Mouse (Mus musculus): Measurements from ENCODE around the gene Eif5.
"Not testable (repeated sequence)": the region's sequence is repeated elsewhere in the genome, so short reads cannot be mapped to it uniquely, and the experiment has no call there.

Gene Eif5

DNA sequence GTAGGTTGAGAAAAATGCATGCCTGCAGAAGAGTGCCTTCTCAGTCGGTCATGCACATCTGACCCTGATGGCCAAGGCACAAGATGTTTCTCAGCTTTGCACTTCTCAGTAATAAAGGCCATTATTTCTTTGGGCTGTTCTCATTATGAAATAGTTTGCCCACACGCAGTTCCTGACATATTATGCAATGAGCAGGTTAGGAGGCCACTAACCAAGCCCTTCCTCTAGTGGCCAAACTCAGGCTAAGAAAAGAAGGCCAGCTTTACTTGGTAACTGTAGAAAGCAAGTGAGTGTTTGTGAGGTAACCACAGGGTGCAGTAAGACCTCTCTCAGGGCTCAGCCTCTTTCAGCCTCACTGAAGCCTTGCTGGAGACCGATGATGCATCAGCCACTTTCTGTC lies 12.9 kb upstream of the Eif5 start:
- DNase-seq (ENCODE audit: low spot score): no peak

- no peak for DNase-seq (ENCODE audit: low spot score)
Observed at GRCm38 (mm10) chr12:111527643-111528281, 10.1 kb upstream of the Eif5 start.

DNA sequence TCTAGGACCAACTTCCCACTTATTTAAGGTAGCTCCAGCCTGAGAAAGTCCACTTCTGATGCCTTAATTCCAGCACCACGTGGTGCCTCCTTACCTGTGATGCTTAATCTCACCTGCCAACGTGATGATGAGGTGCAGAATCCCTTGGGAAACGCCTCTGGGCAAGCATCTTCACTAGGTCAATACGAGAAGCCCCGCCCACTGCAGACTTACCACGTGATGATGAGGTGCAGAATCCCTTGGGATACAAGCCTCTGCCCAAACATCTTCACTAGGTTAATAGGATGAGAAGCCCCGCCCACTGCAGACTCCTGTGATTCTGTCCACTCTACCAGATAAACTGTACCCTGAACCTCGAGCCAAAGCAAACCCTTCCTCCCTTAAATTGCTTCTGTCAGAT lies 8.6 kb upstream of the Eif5 start:
- no peak for DNase-seq (ENCODE audit: low spot score)

GRCm38 (mm10) chr12:111533096-111533794 lies 4.6 kb upstream of the Eif5 start:
- DNase-seq (ENCODE audit: low spot score): no peak

- no peak for DNase-seq (ENCODE audit: low spot score)
Observed at GRCm38 (mm10) chr12:111535281-111535680, 2.5 kb upstream of the Eif5 start.

DNA sequence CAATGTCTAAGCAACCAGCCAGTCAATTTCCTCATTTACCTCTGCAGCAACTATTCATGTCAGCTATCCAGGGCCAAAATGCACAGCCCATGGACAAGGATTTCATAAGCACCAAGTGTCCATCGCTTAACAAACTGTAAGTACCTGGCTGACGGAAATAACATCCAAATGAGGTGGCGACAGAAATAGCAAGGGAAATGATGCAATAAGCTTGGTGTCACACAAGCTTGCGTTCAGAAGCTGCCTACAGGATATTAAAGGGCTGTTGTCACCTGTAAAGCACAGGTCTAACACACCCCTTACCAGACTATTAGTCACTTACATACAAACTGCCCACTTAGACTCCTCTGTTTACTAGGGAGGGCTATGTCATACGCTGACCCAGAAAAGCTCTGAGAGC lies 2.1 kb upstream of the Eif5 start:
- no peak for DNase-seq (ENCODE audit: low spot score)

DNA sequence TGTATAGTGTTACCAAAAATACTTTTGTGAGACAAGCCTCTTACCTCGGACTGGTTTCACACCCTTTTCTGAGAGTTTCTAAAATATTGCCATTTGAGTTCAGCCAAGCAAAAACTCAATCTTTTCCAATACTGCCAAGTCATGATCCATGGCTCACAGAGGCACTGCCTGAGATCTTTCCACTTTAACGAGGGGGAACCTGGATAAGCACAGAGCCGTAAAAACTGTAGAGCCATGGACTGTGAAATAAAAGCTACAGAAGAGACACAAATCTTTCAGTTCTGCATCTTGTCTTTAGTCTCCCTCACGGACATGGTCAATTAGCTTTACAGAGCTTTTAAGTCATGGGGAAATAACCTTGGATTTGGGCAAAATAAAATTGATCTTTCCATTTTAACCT lies 1.1 kb upstream of the Eif5 start:
- no peak for DNase-seq (ENCODE audit: low spot score)

GRCm38 (mm10) chr12:111537341-111537740 lies 475 bp upstream of the Eif5 start:
- DNase-seq (ENCODE audit: low spot score): peak; percentile 47

GRCm38 (mm10) chr12:111538292-111539040 lies 650 bp downstream of the Eif5 start:
- DNase-seq (ENCODE audit: low spot score): peak; percentile 83

GRCm38 (mm10) chr12:111539041-111539345 lies 1.2 kb downstream of the Eif5 start:
- peak; percentile 31 for DNase-seq (ENCODE audit: low spot score)

- no peak for DNase-seq (ENCODE audit: low spot score)
Observed at GRCm38 (mm10) chr12:111547070-111547469, 9.3 kb downstream of the Eif5 start.

GRCm38 (mm10) chr12:111548555-111549289 lies 10.9 kb downstream of the Eif5 start:
- no peak for DNase-seq (ENCODE audit: low spot score)

DNA sequence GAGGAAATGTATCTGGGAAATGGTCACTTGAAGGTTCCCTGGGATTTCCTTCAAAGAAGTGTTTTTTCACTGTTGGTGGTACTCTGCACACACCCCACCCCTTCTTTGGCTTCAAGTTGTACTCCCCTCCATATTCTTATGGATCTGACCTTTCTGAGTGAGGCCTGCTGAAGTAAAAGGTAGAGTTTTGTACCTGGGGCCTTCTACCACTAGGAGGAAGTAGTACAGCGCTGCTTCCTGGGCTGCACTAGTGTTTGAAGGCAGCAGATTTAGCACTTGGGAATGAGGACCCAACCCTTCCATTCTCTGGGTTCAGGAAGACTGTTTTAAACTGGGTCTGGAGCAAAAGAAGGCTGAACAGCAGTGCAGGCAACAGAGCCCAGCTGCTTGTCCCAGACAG lies 12.9 kb downstream of the Eif5 start:
- DNase-seq (ENCODE audit: low spot score): no peak

DNA sequence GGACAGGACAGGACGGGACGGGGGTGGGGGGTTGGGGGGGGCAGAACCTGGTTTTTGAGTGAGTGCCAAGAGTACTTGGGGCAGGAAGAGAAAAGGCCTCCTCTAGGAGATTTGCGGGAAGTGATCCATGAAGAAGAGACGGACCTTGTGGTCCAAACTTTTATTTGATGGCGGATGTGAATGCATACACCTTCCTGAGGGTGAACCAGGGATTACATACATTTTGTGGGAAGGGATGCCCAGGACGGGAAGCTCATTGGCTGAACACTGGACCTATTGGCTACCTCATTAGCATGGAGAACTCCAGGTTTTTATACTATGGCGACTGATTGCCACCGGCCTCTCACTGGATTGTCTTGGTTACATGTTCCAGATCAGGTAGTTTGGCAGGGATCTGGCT lies 14.5 kb downstream of the Eif5 start:
- no peak for DNase-seq (ENCODE audit: low spot score)

DNA sequence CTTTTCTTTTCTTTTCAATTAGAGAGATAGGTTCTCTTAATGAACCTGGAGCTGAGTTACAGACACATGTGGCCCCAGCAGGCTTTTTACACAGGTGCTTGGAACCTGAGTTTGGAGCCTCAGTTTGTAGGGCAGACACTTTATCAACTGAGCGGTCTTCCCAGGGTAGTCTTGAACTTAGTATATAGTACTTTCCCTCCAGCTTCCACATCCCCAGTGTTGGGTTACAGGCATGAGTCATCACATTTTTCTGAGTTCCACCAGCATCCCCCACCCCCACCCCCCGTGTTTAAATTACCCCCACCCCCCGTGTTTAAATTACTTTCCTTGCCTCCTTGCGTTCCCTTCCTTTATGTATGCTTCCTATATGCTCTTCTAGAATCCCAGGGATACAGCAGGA lies 17.5 kb downstream of the Eif5 start:
- no peak for DNase-seq (ENCODE audit: low spot score)

GRCm38 (mm10) chr12:111555893-111556292 lies 18.1 kb downstream of the Eif5 start:
- not testable (repeated sequence) for DNase-seq (ENCODE audit: low spot score)

DNA sequence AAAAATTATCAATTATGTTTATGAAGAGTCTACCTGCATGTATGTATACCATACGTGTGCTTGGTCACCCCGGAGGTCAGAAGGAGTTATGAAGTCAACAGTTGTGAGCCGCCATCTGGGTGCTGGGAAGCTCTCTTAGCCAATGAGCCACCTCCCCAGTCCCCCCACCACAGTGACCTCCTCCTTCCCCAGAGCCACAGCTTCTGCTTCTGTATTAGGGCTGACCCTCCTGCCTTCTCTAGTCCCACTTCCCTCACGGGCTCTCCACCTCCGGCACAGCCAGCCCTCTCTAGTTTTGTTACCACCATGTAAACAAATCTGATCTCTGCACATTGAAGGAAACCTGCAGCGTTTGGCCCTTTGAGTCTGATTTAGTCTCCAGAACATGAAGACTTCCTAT lies 19.7 kb downstream of the Eif5 start:
- DNase-seq (ENCODE audit: low spot score): no peak

GRCm38 (mm10) chr12:111558655-111559054 lies 20.8 kb downstream of the Eif5 start:
- DNase-seq (ENCODE audit: low spot score): no peak

DNA sequence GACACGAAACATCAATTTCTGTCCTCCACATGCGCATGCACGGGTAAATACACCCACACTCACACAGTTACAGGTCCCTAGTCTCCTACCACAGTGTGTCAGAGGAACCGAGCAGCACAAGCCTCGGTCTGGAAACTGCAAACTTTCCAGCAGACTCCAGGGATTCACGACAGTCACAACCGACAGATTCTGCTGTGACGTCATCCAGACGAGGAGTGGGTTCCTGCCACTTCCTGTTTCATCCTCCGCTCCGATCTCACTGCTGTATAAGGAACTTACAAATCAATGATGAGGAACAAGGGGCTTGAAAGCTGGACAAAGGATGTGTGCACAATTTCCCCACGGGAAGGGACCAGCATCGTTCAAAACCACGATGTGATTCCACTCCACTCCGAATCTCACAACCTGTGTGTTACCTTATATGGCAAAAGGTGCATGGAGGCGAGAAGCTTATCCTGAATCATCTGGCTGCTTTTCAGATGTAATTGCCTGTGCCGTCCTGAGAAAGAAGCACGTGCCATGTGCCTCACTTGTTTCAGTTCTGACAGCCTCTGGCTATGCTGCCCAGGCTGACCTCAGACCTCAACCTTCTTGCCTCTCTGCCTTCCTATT lies 21.9 kb downstream of the Eif5 start:
- no peak for DNase-seq (ENCODE audit: low spot score)

DNA sequence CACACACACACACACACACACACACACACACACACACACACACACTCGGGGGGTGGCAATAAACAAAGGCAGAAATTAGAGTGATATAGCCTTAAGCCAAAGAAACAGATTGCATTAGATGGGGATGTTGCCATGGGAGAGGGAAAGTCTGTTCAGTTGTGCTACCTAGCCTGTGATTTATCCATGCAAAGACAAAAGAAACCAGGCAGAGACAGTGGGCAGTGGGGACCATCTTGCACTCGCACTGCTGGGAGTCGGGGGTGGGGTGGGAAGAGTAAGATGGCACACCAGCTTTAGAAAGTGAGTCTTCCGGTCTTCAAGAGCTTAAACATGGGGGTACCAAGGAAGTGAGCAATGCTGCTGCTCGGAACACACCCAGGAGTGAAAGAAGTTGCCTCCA lies 22.5 kb downstream of the Eif5 start:
- DNase-seq (ENCODE audit: low spot score): no peak

DNA sequence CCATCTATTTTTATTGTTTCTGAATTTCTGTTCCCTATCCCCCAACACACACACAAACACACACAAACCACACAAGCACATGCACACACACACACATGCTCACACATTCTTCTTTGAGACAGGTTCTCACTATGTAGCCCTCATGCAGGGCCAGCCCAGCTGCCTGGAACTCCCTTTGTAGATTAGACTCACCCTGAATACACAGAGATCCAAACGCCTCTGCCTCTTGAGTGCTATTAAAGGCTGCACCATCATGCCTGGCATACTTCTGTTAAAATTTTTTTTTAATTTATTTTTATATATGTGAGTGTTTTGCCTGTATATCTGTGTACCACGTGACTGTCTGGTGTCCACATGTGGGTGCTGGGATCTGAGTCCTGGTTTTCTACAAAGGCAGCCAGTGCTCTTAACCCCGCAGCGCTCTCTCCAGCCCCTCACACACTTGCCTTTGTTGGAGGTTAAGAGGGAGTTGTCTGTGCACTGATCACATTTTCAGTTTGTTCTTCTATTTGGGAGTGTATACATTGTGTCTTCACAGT lies 24.5 kb downstream of the Eif5 start:
- DNase-seq (ENCODE audit: low spot score): no peak

DNA sequence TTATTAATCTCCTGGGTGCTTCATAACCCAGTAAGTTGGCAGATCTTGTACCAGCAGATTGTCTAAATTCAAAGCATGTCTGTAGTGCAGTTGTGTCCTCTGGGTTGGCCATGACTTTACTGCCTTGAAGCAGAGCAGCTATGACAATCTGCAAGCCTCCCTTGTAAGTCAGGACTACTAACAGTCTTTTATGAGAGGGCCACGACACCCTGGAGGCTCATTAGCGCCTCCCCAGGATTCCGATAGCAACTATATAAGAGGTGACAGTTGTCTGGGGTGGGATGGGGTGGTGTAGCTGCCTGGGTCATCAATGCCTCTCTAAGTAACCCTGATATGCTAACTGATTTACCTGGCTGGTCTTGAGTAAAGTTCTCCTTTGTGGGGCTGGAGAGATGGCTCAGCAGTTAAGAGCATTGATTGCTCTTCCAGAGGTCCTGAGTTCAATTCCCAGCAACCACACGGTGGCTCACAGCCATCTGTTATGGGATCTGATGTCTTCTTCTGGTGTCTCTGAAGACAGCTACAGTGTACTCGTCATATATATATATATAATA lies 25.3 kb downstream of the Eif5 start:
- no peak for DNase-seq (ENCODE audit: low spot score)

Measured in embryo, embryonic 10 days (tissue).